Mouse (Mus musculus) spleen, postnatal 14 days (tissue): Measurements from ENCODE around the gene Zfp354c.

ENCODE experiments used
- DNase-seq, 2 experiments: peaks; one replicate each; pipeline ENCODE4 v3.0.0; 2021 to 2022; ENCODE audit warnings: low spot score in 2 of 2

Zfp354c gene

DNA sequence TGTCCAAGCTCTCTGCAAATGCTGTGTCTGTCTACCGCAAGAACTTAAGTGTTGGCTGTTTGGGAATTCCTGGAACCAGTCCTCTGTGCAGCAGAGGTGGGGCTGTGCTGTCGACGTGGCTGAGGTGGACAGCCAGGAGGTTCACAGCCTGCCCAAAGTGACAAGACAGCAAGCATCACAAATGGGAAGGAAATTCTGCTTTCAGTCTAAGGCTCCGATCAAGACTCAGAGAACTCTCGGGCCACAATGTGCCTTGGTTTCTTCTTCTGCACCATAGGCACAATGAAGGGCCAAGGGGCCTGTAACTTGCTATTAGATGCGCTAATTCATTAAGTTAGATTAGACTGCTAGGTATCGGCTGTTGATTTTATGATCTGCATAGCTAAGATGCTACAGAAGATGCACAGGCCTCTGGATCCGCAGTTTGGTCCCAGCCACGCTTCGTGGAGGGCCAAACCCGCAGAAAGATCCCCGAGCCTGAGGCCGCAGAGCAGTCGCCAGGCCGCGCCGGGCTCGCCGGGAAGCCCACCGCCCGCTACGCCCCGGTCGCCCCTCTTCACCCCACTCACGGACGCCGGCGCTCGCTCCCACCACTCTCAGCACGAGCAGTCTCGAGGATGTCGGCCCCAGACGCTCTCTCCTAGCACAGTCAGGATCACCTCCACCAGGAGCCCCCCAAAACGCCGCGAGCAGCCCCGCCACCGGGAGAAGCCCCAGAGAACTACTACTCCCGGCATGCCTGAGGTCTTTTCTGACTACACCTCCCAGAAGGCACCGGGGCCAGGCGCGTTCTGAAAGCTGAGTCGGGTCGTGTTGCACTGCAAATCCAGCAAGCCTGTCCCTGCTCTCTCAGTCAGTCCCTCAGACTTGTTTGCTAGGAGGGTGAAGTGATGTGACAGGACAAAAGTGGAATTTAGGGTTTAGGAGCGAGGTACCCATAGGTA lies at the start of gene Zfp354c:
Zfp354c (minus strand) TSS at position 715 of the 944 bp plus-strand sequence.
- peak; percentile 48 to 71 for DNase-seq

DNA sequence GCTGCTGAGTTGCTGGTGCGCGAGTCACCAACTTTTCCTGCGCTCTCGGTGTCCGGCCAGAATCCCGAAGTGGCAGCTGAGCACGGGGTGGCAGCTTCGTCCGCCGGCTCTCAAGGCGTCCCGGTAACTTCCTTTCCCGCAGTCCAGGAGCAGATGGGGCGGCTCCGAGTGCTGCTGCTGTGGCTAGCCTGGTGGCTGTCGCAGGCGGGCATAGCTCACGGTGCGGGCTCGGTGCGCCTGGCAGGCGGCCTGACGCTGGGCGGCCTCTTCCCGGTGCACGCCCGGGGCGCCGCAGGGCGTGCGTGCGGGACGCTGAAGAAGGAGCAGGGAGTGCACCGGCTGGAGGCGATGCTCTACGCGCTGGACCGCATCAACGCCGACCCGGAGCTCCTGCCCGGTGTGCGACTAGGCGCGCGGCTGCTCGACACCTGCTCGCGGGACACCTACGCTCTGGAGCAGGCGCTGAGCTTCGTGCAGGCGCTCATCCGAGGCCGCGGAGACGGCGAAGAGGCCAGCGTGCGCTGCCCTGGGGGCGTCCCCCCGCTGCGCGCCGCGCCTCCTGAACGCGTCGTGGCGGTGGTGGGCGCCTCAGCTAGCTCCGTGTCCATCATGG lies 23.6 kb upstream of the Zfp354c start:
- no peak for DNase-seq

DNA sequence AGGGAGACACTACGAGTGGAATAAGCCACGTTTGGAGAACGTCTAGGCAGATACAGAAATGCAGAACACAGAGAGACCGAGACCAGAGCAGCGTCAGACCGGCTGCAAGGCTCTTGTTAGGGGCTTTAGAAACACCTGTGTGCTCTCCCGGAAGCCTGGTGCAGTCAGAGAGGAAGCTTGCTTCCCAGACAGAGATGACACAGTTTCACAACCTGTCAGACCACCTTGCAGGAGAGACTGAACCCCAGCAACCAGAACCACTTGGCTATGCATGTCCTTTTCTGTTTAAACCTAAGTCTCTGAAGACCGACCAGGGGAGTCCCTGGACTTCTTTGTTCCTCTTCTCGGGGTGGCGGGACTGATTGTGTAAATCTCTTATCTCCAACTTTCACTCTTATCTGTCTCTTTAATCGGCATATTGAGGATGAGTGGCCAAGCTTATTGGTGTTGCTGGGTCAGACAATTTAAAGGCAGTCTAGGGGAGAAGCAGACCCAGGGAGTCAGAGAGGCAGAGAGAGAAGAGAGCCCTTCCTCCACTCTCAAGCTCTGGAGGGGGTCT lies 22.7 kb upstream of the Zfp354c start, which contains the start of gene Grm6:
Grm6 (plus strand) TSS at position 509 of the 559 bp plus-strand sequence.
- no peak for DNase-seq

DNA sequence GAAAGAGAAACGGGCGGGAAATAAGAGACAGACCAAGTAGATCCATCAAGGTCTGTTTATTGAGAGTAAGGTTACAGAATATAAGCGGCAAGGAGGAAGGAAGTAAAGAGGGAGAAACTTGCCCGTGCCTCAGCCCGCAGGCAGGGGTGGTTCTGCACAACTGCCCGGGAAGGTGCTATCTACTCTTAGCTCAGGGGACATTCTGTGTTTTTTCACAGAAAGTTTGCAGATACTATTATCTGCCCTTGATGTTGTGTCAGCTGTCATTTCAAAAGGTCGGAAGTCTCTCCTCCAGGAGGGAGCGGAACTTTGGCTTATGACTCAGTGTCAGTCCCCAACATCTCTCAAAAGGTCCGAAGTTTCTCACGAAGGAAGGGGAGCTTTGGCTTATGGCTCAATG lies 21.8 kb upstream of the Zfp354c start:
- DNase-seq = no peak

DNA sequence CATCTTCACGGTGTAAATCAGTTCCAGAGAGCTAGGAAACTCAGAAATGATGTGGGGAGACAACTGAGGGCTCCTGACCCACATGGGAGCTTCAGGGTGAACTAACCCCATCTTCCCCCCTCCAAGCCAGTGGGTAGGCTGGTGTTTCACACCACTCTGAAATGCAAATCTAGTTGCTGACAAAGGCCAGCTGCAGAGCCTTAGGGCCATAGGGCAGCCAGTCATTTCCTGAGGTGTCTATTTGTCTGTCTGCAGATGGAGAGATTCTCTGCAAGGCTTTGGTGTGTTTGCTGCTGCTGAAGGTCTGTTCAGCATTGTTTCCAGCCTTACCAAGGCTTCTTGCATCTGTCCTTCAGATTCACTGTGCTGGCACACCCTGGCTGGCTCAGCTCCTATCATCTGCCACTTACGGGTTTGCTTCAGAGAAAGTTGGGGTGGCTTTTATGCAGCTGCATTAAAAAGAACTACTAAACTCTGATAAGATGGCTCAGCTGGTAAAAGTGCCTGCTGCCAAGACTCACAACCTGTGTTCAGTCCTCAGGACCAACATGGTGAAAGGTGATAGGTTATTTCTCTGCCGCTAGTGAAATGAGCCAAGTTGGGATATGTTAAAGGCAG lies 21.1 kb upstream of the Zfp354c start:
- no peak for DNase-seq

DNA sequence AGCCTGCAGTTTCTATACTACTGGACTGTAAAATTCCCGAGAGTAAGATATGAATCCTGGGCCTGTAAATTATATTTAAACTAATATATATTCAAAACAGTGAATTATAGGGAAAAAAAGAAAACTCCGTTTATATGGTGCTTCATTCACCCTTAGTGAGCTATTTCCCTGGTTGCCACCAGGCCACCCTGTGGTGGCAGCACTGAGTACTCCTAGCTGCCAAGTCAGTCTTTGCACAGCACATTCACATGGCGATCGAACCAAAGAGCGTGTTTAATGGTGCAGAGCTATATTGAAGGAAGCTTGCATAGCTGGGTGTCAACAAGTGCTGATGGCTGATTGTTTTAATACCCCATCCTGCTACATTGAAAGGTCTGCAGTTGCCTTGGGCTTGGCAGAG lies 19.5 kb upstream of the Zfp354c start:
- DNase-seq = no peak

DNA sequence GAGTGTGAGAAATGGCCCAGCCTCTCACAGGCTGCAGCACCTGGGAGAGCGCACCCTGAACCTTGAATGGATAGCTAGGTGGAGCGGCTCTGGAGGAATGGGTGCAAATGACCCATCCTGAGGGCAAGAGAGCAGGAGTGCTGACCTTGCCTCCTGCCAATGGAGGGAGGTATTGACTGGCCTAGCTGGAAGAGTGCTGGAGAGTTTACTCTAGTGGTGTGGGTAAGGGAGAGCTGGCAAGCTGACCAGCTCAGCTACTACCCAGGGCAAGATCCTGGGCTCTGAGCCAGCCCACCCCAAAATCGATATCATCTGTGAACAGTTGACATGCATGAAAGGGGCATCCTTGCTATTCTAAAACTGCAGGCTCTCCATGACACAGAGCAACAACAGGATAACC lies 18.4 kb upstream of the Zfp354c start:
- DNase-seq = no peak

DNA sequence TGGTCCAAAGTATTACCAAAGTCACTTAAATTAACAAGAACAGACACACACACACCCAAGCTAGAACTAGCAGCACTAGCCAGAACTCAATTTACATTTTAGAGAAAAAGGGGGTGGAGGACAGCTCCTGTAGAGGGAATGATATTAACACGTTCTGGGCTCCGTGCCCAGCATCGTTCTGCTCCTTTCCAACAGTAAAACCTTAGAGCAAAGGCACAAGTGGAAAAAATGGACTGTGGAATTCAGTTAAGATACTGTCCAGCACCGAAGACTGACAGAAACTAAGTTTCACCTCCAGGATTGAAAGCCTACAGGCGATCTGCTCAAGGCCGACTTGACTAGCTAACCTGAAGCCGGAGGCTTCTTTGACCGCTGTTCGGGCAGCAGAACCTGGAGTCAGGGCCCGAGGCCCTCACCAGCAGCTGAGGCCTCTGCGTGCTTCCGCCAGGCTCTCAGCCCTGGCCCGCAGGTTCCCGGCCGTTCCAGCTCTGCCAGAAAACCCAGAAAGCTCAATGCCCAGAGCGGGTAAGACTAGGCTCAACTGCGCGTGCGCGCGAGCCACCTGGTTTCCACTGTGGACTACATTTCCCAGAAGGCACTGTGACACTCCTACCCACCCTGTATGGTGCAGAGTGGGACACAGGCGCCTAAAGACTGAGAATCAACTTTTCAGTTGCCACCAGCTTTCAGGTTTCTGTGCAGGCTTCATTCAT lies 13.7 kb upstream of the Zfp354c start, which contains the start of gene Zfp879:
Zfp879 (minus strand) TSS at position 530 of the 713 bp plus-strand sequence.
- peak; percentile 58 to 68 for DNase-seq

DNA sequence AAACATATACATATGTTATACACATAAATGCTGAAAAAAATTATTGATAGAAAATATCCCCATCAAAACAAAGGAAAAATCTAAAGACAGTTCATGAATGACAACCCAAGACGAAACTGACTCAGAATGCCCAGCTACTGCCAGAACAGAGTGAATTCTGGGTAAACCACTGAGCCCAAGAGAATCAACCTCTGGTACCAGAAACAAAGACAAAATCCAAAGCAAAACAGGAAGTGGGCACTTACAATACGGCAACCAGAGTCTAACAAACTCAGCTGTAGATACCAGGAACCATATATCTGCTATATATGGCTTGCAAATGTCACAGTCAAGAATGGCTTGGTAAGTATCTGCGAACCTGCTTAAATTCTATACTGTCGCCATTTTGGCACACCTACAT lies 8.2 kb upstream of the Zfp354c start:
- DNase-seq = no peak

DNA sequence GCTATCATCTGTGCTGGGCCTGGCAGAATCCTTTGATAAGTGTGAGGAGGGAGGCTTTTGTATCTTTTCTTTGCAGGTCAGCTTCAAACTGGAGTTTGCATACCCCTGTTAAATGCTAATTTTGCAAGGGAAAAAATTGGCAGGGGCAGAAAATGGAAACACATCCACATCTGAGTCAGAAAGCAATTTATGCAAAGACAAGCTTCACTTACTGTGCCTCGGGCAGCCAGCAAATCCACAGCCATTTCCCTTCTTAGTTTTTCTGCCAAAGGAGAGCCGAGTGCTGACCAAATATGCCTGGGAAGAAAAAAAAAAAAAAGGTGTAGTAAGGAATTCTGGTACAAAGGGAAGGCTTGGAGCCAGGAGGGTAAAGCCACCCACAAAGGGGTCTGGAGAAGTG lies 1.3 kb downstream of the Zfp354c start:
- DNase-seq = no peak

DNA sequence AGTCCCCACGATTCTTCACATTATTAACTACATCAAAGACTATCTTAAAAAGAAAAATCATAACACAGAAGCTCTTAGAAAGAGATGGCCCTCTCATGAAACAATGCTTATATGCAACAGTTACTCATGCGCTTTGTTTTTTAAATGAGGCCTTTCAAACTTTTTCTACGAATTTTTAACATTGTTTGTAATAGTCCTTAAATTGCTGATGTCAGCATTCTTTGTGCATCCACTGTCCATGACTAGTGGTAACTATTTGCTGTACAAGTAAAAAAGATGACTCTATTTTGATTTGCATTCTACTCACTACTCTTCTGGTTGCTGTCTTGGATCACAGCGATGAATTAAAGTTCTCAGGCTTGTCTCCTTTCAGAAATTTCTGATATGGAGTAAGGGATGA lies 13.3 kb downstream of the Zfp354c start:
- DNase-seq = no peak

DNA sequence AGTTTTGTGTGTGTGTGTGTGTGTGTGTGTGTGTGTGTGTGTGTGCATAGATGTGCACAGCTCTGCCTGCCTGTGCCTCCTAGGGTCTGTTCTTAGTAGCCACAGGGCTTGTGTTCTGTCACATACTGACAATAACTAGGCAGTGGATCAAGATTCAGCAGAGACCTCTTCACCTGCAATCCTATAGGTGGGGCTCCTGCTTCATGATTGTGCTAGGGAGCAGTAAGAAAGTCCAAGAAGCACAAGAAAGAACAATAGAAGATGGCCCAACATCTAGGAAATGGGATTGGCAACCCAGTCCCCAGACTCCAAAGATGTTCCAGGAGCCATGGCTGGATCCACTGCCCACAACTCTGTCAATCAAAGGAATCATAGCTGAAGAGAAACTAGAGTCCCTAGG lies 28.7 kb downstream of the Zfp354c start:
- no peak for DNase-seq

DNA sequence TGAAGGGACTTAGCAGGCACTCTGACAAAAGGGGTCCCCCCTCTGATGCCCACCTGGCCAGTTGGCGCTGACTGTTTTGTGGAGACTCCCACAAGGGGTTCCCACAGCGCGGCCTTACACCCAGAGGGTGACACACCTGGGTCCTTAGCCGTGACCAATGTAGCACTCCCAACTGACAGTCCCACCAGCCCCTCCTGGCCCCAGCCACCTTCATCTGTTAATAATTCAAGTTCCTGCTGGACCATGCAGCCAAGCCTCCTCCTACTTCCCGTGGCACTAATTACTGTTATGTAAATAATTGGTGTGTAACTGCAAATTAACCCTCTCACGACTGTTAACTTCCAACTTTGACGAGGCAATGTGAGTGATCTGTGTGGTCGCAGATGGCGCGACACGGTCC lies 29.9 kb downstream of the Zfp354c start:
- no peak for DNase-seq

DNA sequence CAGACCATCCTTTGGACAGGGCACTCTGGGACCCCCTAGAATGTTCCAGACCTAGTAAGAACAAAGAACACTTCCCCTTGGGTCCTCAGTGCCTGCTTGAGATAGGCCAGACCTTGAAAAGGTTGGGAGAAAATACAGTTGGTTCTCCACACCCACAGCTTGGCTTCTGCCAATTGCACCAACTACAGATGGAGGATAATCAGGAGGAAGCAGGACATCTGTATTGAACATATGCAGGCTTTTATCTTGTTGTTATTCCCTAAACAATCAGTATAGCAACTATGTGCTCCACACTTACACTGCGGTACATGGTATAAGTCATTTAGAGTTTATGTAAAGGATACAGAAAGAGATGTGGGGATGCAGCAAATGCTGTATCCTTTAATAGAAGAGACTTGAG lies 56.5 kb downstream of the Zfp354c start:
- no peak for DNase-seq

DNA sequence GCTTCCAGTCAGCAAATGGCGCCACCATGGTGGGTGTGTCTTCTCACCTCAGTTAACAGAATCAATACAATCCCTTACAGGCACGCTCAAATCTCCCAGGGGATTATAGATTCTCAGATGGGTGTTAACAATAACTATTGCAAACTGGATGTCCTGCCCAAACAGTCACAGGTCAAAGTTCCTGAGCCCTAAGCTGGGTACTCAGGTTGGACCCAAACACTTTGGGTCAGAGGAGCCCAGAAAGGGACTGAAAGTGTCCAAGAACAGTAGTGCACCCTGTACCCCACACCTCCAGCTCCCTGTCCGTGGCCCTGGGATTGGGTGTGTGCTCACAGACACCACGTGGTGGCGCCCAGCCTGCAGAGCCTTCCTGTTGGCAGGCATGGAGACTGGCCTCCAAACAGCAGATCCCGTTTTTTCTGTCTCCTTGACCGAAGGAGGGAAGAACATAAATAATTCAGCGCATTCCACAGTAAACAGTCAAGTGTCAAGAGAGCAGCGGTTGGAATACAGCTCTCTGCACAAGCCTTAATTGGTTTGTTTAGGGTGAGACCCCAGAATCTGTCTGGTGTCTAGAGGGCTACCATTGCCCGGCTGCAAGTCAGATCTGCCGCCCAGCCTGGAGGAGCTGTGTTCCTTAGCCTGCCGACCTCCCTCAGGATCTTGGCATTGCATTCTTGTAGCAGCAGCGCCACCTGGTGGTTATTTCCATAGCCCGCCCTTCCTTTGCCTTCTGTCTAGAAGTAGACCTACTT lies 58.4 kb downstream of the Zfp354c start:
- DNase-seq = peak; percentile 29 to 63

DNA sequence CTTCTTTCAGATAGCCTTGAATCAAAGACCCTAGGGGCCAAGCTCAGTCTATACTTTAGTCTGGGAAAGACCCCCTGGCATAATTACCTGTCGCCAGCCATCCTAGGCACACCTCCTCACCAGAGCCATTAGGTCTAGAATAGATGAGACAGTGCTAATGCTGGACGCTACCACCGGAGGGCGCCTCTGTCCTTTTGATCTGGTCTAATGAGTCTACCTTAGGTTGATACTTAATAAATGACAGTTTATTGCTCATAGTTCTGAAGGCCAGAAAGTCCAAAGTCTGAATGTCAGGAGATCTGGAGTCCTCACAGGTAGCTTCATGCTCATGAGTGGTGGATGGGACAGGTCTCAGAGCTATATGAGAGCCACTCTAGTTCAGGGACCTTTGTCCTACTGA lies 60.5 kb downstream of the Zfp354c start:
- peak in 1 of 2 experiments; percentile 37 for DNase-seq

DNA sequence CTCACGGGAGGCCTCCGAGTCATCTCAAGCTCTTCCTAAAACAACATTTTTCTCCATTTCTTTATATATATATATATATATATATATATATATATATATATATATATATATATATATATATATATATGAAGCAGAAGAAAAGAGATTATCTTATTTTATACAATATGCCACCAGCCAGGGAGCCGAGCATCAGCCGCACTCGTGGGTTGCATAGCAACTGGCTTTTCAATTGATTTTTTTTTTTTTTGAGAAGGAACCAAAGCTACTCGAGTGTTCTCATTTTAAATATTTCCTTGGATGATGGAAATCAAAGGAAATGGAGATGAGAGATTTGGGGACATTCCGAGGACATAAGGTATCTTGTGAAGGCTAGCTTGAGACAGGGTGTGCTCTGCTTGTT lies 61.1 kb downstream of the Zfp354c start:
- no peak for DNase-seq
